Mouse (Mus musculus): ENCODE data around the gene Hnrnpf.

- no peak for TF ChIP-seq POLR2A (IDR thresholded peaks at IDR 0.05; ENCODE audit: extremely low read depth, insufficient read depth, low read length)
- 0 out of 2 replicates have a peak, but pooled peaks have one; percentile 8 for TF ChIP-seq CTCF (IDR thresholded peaks at IDR 0.05; ENCODE audit: low read depth, low read length)
These were observed 42.1 kb upstream of the Hnrnpf start for GRCm38 (mm10) chr6:117857990-117858389.
